Mouse (Mus musculus) liver, postnatal 0 days (tissue): Measurements from ENCODE around the gene Ppp1r27. TPM values are rescaled to one million over a fixed set of nuclear protein-coding genes. Genes with fewer than 3 reads are reported as not detected.

Experiments used
- ATAC-seq: fragments of 200-750 bp; cut with Nextera tagmentation; 2 replicates; pipeline ENCODE4 v1.8.0; 2017; ENCODE audit warnings: mild to moderate bottlenecking, moderate library complexity
- DNase-seq: peaks from one replicate; pipeline ENCODE4 v3.0.0-alpha.2; 2016
- H3K27ac ChIP-seq: fragments of 300-500 bp; sonication (generic); 2 replicates; pipeline ENCODE4 v1.5.1; 2014; ENCODE audit warnings: antibody characterized with exemption, moderate library complexity, mild to moderate bottlenecking, low read depth
- H3K27me3 ChIP-seq: fragments of 300-500 bp; sonication (generic); 2 replicates; pipeline ENCODE4 v1.6.1; 2014; ENCODE audit warnings: low read length, control low read depth, mixed read lengths; ENCODE audit not compliant: insufficient read depth
- H3K36me3 ChIP-seq: fragments of 300-500 bp; sonication (generic); replicated peaks from 2 replicates; pipeline ENCODE4 v1.6.1; 2014; ENCODE audit warnings: mild to moderate bottlenecking, control low read depth, low read length, moderate library complexity, mixed read lengths; ENCODE audit not compliant: insufficient read depth
- H3K4me1 ChIP-seq: fragments of 300-500 bp; sonication (generic); 2 replicates; pipeline ENCODE4 v1.6.1; 2014; ENCODE audit warnings: antibody characterized with exemption, mild to moderate bottlenecking, control low read depth; ENCODE audit not compliant: insufficient read depth
- H3K4me2 ChIP-seq: fragments of 300-500 bp; sonication (generic); 2 replicates; pipeline ENCODE4 v1.6.1; 2014; ENCODE audit warnings: low read depth, mild to moderate bottlenecking, low read length, moderate library complexity, mixed read lengths
- H3K4me3 ChIP-seq: fragments of 300-500 bp; sonication (generic); 2 replicates; pipeline ENCODE4 v1.5.1; 2014; ENCODE audit warnings: low read depth, low read length
- H3K9ac ChIP-seq: fragments of 300-500 bp; sonication (generic); replicated peaks from 2 replicates; pipeline ENCODE4 v1.6.1; 2014; ENCODE audit warnings: mild to moderate bottlenecking, moderate library complexity
- H3K9me3 ChIP-seq: fragments of 300-500 bp; sonication (generic); 2 replicates; pipeline ENCODE4 v1.6.1; 2016; ENCODE audit warnings: mild to moderate bottlenecking, control low read depth, low read length, mixed read lengths
- CTCF ChIP-seq: sonication (generic); IDR thresholded peaks from 2 replicates; pipeline ENCODE4 v1.5.1; 2016; ENCODE audit warnings: antibody characterized with exemption, low read depth
- EP300 ChIP-seq: IDR thresholded peaks from 2 replicates; pipeline ENCODE4 v1.6.1; 2016; ENCODE audit warnings: antibody characterized with exemption, low read depth, mild to moderate bottlenecking
- WGBS: fragments of 180-500 bp; shearing (Covaris S2); extraction: QIAGEN DNeasy Blood & Tissue Kit; methylation state at CpG from one replicate; pipeline ENCODE4 v1.1.7; 2014; ENCODE audit not compliant: insufficient replicate concordance; 5-methylcytosine and 5-hydroxymethylcytosine counted together
- polyA plus RNA-seq: library from polyadenylated mRNA; unstranded; fragments of >200 nt; fragmentation: Nextera tagmentation; extraction: Ambion mirVana; gene quantifications from 2 replicates; pipeline ENCODE4 v1.2.1, GENCODE M21; 2015

Ppp1r27 gene
- polyA plus RNA-seq, 1 experiment from 2014 or later, result 0.19 TPM

DNA sequence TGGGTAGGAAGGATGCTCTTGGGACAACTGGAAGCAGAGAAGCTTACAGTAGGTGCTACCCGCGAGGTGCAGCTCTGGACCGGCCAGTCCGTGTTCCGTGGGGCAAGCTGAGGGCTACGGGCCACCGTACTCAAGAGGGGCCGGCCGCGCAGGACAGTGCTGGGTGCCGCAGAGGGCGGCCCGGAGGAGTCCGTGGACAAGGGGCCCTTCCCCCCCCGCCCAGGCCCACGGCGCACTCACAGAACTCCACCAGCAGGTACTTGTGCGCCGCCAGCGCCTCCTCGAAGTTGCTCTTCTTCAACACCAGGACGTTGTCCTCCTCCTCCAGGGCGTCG lies 21.5 kb upstream of the Ppp1r27 start:
- TF ChIP-seq CTCF (no peak), EP300 (no peak)
- ATAC-seq (peak; percentile 2; the same call in 1 of the 2 replicates), DNase-seq (no peak)
- peaks cover 26% of the 10 kb centered on the region for H3K4me1 ChIP-seq
- H3K27ac ChIP-seq, result peak overlapping the region; percentile 86
- H3K4me3 ChIP-seq, result peak overlapping the region; percentile 93
- H3K9me3 ChIP-seq, result no peaks in the 10 kb centered on the region
- WGBS, result under 1% methylated on average over 19 of the region's 24 CpGs
- peaks cover 29% of the 10 kb centered on the region for H3K36me3 ChIP-seq
- no peaks in the 10 kb centered on the region for H3K27me3 ChIP-seq
- H3K9ac ChIP-seq, result peak overlapping the region; percentile 93
- peak overlapping the region; percentile 90 for H3K4me2 ChIP-seq

- H3K4me1 ChIP-seq, result peaks cover 26% of the 10 kb centered on the region
- TF ChIP-seq CTCF (no peak), EP300 (no peak)
- ATAC-seq, result no peak
- H3K4me3 ChIP-seq, result peak overlapping the region; percentile 93
- no peaks in the 10 kb centered on the region for H3K9me3 ChIP-seq
- H3K4me2 ChIP-seq, result peak overlapping the region; percentile 90
- WGBS, result 6% methylated on average over 11 of the region's 11 CpGs
- H3K27ac ChIP-seq, result peak overlapping the region; percentile 86
- peaks cover 34% of the 10 kb centered on the region for H3K36me3 ChIP-seq
- peak overlapping the region; percentile 93 for H3K9ac ChIP-seq
- no peaks in the 10 kb centered on the region for H3K27me3 ChIP-seq
- DNase-seq, result no peak
Measured at GRCm38 (mm10) chr11:120571754-120572416, 21.0 kb upstream of the Ppp1r27 start.

DNA sequence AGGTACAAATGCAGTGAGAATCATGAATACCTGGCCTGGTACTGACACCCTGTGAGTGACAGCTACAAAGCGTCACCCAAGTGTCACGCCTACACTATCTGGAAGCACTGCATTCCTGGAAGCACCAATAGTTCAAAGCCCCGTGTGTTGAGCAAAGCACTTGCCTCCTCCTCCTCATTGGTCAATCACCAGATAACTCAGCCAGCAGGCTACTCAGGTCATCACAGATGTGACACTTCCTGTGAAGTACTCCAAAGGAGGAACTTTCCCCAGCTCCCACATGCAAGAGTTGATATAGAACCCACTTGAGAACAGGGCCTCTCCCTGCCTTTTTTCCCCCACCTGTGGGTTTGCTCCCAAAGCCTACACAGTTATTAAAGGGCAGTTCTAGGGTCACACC lies 20.2 kb upstream of the Ppp1r27 start:
- Histone ChIP-seq H3K27ac (peak overlapping the region; percentile 86), H3K9me3 (no peaks in the 10 kb centered on the region), H3K4me1 (peaks cover 26% of the 10 kb centered on the region), H3K27me3 (no peaks in the 10 kb centered on the region), H3K36me3 (peaks cover 42% of the 10 kb centered on the region), H3K9ac (peak overlapping the region; percentile 93), H3K4me3 (peak overlapping the region; percentile 93), H3K4me2 (peak overlapping the region; percentile 90)
- WGBS, result 26% methylated on average over 3 of the region's 3 CpGs
- ATAC-seq (no peak), DNase-seq (peak; percentile 56)
- TF ChIP-seq CTCF (no peak), EP300 (no peak)

DNA sequence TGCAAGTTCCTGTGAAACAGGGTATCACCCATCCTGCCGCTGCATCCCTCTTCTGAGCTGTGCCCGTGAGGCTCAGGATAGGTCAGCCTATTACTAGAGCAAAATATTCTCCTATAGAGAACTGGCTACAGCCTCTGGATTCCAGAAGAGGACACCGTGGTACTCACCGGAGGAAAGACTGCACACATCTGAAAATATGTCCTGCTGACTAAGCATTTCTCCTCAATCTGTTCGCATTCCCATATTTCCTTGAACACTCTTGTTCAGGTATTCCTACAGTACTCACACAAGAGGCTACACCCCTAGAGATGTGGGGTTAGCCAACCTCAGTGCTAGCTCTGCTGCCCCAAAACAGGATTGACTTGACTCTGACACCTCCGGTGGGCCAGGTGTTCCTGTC lies 17.4 kb upstream of the Ppp1r27 start:
- 87% methylated on average over 6 of the region's 6 CpGs for WGBS
- H3K4me2 ChIP-seq, result no peak overlapping the region

GRCm38 (mm10) chr11:120565114-120565513 lies 14.2 kb upstream of the Ppp1r27 start:
- H3K9me3 ChIP-seq, result no peaks in the 10 kb centered on the region
- no peak overlapping the region for H3K27ac ChIP-seq
- 0 out of 2 replicates have a peak, but pooled peaks cover 3% of the 10 kb centered on the region for H3K4me1 ChIP-seq
- 84% methylated on average over 9 of the region's 9 CpGs for WGBS
- DNase-seq (no peak), ATAC-seq (no peak)
- no peak overlapping the region for H3K9ac ChIP-seq
- H3K36me3 ChIP-seq, result peaks cover 90% of the 10 kb centered on the region
- no peak overlapping the region for H3K4me2 ChIP-seq
- H3K4me3 ChIP-seq, result no peak overlapping the region
- TF ChIP-seq EP300 (no peak), CTCF (0 out of 2 replicates have a peak, but pooled peaks have one; percentile 3)
- H3K27me3 ChIP-seq, result no peaks in the 10 kb centered on the region

More for the DNA sequence above, 17.4 kb upstream of the Ppp1r27 start:
- DNase-seq (no peak), ATAC-seq (no peak)
- no peaks in the 10 kb centered on the region for H3K27me3 ChIP-seq
- H3K9me3 ChIP-seq, result no peaks in the 10 kb centered on the region
- no peak for TF ChIP-seq EP300
- TF ChIP-seq CTCF, result no peak
- peaks cover 16% of the 10 kb centered on the region; the same call in 1 of the 2 replicates for H3K4me1 ChIP-seq
- peaks cover 68% of the 10 kb centered on the region for H3K36me3 ChIP-seq
- H3K9ac ChIP-seq, result no peak overlapping the region
- no peak overlapping the region for H3K27ac ChIP-seq
- H3K4me3 ChIP-seq, result no peak overlapping the region

DNA sequence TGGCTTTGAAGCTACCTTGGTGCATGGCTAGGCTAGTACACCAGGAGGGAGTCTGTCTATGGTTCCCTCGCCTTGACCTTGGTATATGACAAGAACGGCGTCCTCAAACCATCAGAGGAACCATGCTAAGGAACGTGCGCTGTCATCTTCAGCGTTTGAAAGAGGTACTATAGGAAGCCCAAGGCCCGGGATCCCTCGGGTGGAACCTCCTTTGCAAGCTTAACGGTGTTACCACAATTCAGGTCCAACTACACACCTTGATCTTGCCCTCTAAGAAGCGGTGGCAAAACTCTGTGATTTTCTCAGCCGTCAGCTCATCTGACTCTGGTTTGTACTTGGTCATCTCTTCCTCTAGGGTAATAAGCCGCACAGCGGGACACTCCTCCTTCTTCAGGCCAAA lies 12.0 kb upstream of the Ppp1r27 start:
- H3K4me1 ChIP-seq, result no peaks in the 10 kb centered on the region
- ATAC-seq, result no peak
- H3K9me3 ChIP-seq, result no peaks in the 10 kb centered on the region
- no peak overlapping the region for H3K4me2 ChIP-seq
- H3K4me3 ChIP-seq, result no peak overlapping the region
- TF ChIP-seq EP300 (no peak), CTCF (no peak)
- H3K27me3 ChIP-seq, result no peaks in the 10 kb centered on the region
- H3K36me3 ChIP-seq, result peaks cover 84% of the 10 kb centered on the region
- WGBS, result 92% methylated on average over 13 of the region's 13 CpGs
- H3K9ac ChIP-seq, result no peak overlapping the region
- no peak for DNase-seq
- H3K27ac ChIP-seq, result no peak overlapping the region
